Mouse (Mus musculus): ENCODE results near the gene Dkkl1.

Dkkl1 gene

GRCm38 (mm10) chr7:45165701-45166100 lies 46.2 kb downstream of the Dkkl1 start:
- no peak for DNase-seq

GRCm38 (mm10) chr7:45164833-45165232 lies 47.1 kb downstream of the Dkkl1 start:
- no peak for DNase-seq

- peak; percentile 34 to 71 for DNase-seq
These were observed 48.0 kb downstream of the Dkkl1 start, which contains the start of gene Slc17a7 for GRCm38 (mm10) chr7:45163735-45164490. TSS of gene Slc17a7 (plus strand) at chr7:45163949.

GRCm38 (mm10) chr7:45162996-45163615 lies 48.8 kb downstream of the Dkkl1 start:
- no peak for DNase-seq

- no peak for DNase-seq
These were observed 49.4 kb downstream of the Dkkl1 start for GRCm38 (mm10) chr7:45162551-45162950.

- DNase-seq, result peak; percentile 90 to 95
These were observed 50.1 kb downstream of the Dkkl1 start for GRCm38 (mm10) chr7:45161612-45162473.

- DNase-seq, result no peak
These were observed 51.1 kb downstream of the Dkkl1 start for GRCm38 (mm10) chr7:45160866-45161265.

- no peak for DNase-seq
These were observed 51.6 kb downstream of the Dkkl1 start for GRCm38 (mm10) chr7:45160316-45160800.

GRCm38 (mm10) chr7:45158991-45159390 lies 53.0 kb downstream of the Dkkl1 start:
- DNase-seq, result no peak

Data from kidney, postnatal 36 days (tissue).